Mouse (Mus musculus) kidney, postnatal 0 days (tissue): ENCODE measurements around the gene Fgfr2. TPM values are rescaled to one million over a fixed set of nuclear protein-coding genes. Genes with fewer than 3 reads are reported as not detected.

ENCODE experiments used
- ATAC-seq: fragments of 200-750 bp; cut with Nextera tagmentation; replicated peaks from 2 replicates; pipeline ENCODE4 v1.8.0; 2017; ENCODE audit warnings: low read depth, moderate number of reproducible peaks, moderate TSS enrichment, moderate library complexity; ENCODE audit not compliant: low FRiP score
- DNase-seq: peaks from one replicate; pipeline ENCODE4 v3.0.0-alpha.2; 2016; ENCODE audit warnings: low spot score
- H3K27ac ChIP-seq: fragments of 300-500 bp; sonication (generic); 2 replicates; pipeline ENCODE4 v1.5.1; 2014; ENCODE audit warnings: mild to moderate bottlenecking
- H3K27me3 ChIP-seq: fragments of 300-500 bp; sonication (generic); 2 replicates; pipeline ENCODE4 v1.6.1; 2014; ENCODE audit warnings: low read length, mixed read lengths; ENCODE audit not compliant: insufficient read depth
- H3K36me3 ChIP-seq: fragments of 300-500 bp; sonication (generic); 2 replicates; pipeline ENCODE4 v1.6.1; 2014; ENCODE audit warnings: low read length, mixed read lengths; ENCODE audit not compliant: insufficient read depth
- H3K4me1 ChIP-seq: fragments of 300-500 bp; sonication (generic); replicated peaks from 2 replicates; pipeline ENCODE4 v1.6.1; 2014; ENCODE audit warnings: antibody characterized with exemption, low read length, mixed read lengths; ENCODE audit not compliant: insufficient read depth
- H3K4me2 ChIP-seq: fragments of 300-500 bp; sonication (generic); 2 replicates; pipeline ENCODE4 v1.6.1; 2014; ENCODE audit warnings: mild to moderate bottlenecking, low read length, moderate library complexity, mixed read lengths
- H3K4me3 ChIP-seq: fragments of 300-500 bp; sonication (generic); replicated peaks from 2 replicates; pipeline ENCODE4 v1.5.1; 2014; ENCODE audit warnings: low read depth, low read length
- H3K9ac ChIP-seq: fragments of 300-500 bp; sonication (generic); 2 replicates; pipeline ENCODE4 v1.6.1; 2014; ENCODE audit warnings: low read depth, low read length
- H3K9me3 ChIP-seq: fragments of 300-500 bp; sonication (generic); replicated peaks from 2 replicates; pipeline ENCODE4 v1.6.1; 2016; ENCODE audit warnings: low read length, inconsistent platforms, mixed read lengths
- CTCF ChIP-seq: IDR thresholded peaks from 2 replicates; pipeline ENCODE4 v1.5.1; 2016; ENCODE audit warnings: antibody characterized with exemption, low read depth, mild to moderate bottlenecking, moderate library complexity
- WGBS: fragments of 180-500 bp; shearing (Covaris S2); extraction: QIAGEN DNeasy Blood & Tissue Kit; methylation state at CpG from one replicate; pipeline ENCODE4 v1.1.7; 2014; 5-methylcytosine and 5-hydroxymethylcytosine counted together
- polyA plus RNA-seq: library from polyadenylated mRNA; unstranded; fragments of >200 nt; fragmentation: Nextera tagmentation; extraction: Ambion mirVana; gene quantifications from 2 replicates; pipeline ENCODE4 v1.2.1, GENCODE M21; 2015

The Fgfr2 gene
- polyA plus RNA-seq, 1 experiment from 2014 or later, result 79.8 TPM

- no peak overlapping the region for H3K4me2 ChIP-seq
- no peak overlapping the region for H3K27ac ChIP-seq
- H3K9me3 ChIP-seq, result no peaks in the 10 kb centered on the region
- DNase-seq (no peak), ATAC-seq (no peak)
- TF ChIP-seq CTCF, result no peak
- no peaks in the 10 kb centered on the region for H3K4me1 ChIP-seq
- no peaks in the 10 kb centered on the region for H3K27me3 ChIP-seq
- H3K9ac ChIP-seq, result no peak overlapping the region
- H3K4me3 ChIP-seq, result no peak overlapping the region
- WGBS, result 67% methylated on average over 3 of the region's 3 CpGs
- peaks cover 8% of the 10 kb centered on the region; the same call in 1 of the 2 replicates for H3K36me3 ChIP-seq
Measured at GRCm38 (mm10) chr7:132572738-132573137, 550.4 kb downstream of the Fgfr2 start.

- Histone ChIP-seq H3K9me3 (no peaks in the 10 kb centered on the region), H3K27me3 (no peaks in the 10 kb centered on the region), H3K27ac (peak overlapping the region; percentile 54; the same call in 1 of the 2 replicates), H3K4me3 (no peak overlapping the region), H3K4me1 (no peaks in the 10 kb centered on the region), H3K4me2 (peak overlapping the region; percentile 23; the same call in 1 of the 2 replicates), H3K36me3 (peaks cover 8% of the 10 kb centered on the region; the same call in 1 of the 2 replicates), H3K9ac (no peak overlapping the region)
- ATAC-seq, result no peak
- WGBS, result 50% methylated on average over 8 of the region's 8 CpGs
- TF ChIP-seq CTCF, result no peak
- peak; percentile 42 for DNase-seq
Measured at GRCm38 (mm10) chr7:132571481-132571880, 551.7 kb downstream of the Fgfr2 start.

- Histone ChIP-seq H3K4me1 (no peaks in the 10 kb centered on the region), H3K9me3 (no peaks in the 10 kb centered on the region), H3K36me3 (peaks cover 8% of the 10 kb centered on the region; the same call in 1 of the 2 replicates), H3K27ac (no peak overlapping the region), H3K4me3 (no peak overlapping the region), H3K4me2 (no peak overlapping the region), H3K9ac (no peak overlapping the region), H3K27me3 (no peaks in the 10 kb centered on the region)
- DNase-seq, result no peak
- WGBS, result 82% methylated on average over 5 of the region's 5 CpGs
- ATAC-seq, result no peak
- no peak for TF ChIP-seq CTCF
Measured at GRCm38 (mm10) chr7:132570071-132570470, 553.1 kb downstream of the Fgfr2 start.

GRCm38 (mm10) chr7:132568817-132569216, 554.3 kb downstream of the Fgfr2 start:
- no peaks in the 10 kb centered on the region for H3K27me3 ChIP-seq
- no peak overlapping the region for H3K4me2 ChIP-seq
- H3K27ac ChIP-seq, result no peak overlapping the region
- DNase-seq (no peak), ATAC-seq (no peak)
- H3K9ac ChIP-seq, result no peak overlapping the region
- TF ChIP-seq CTCF, result no peak
- H3K36me3 ChIP-seq, result peaks cover 14% of the 10 kb centered on the region
- H3K9me3 ChIP-seq, result no peaks in the 10 kb centered on the region
- H3K4me3 ChIP-seq, result no peak overlapping the region
- WGBS, result 96% methylated on average over 6 of the region's 6 CpGs
- no peaks in the 10 kb centered on the region for H3K4me1 ChIP-seq

- 45% methylated on average over 1 of the region's 1 CpGs for WGBS
- no peak for DNase-seq
- Histone ChIP-seq H3K4me2 (no peak overlapping the region), H3K36me3 (peaks cover 31% of the 10 kb centered on the region), H3K4me3 (no peak overlapping the region), H3K9ac (no peak overlapping the region), H3K9me3 (no peaks in the 10 kb centered on the region), H3K27me3 (no peaks in the 10 kb centered on the region), H3K4me1 (no peaks in the 10 kb centered on the region), H3K27ac (no peak overlapping the region)
- no peak for TF ChIP-seq CTCF
- ATAC-seq, result no peak
Measured at GRCm38 (mm10) chr7:132565831-132566230, 557.3 kb downstream of the Fgfr2 start.

- ATAC-seq, result no peak
- no peaks in the 10 kb centered on the region for H3K4me1 ChIP-seq
- no peaks in the 10 kb centered on the region for H3K27me3 ChIP-seq
- no peak overlapping the region for H3K9ac ChIP-seq
- no peak for TF ChIP-seq CTCF
- H3K4me2 ChIP-seq, result no peak overlapping the region
- WGBS, result 48% methylated on average over 3 of the region's 3 CpGs
- H3K9me3 ChIP-seq, result no peaks in the 10 kb centered on the region
- H3K27ac ChIP-seq, result no peak overlapping the region
- H3K4me3 ChIP-seq, result no peak overlapping the region
- DNase-seq, result no peak
- peaks cover 28% of the 10 kb centered on the region for H3K36me3 ChIP-seq
Measured at GRCm38 (mm10) chr7:132559138-132559766, 563.9 kb downstream of the Fgfr2 start.
